In the genomic region with DNA sequence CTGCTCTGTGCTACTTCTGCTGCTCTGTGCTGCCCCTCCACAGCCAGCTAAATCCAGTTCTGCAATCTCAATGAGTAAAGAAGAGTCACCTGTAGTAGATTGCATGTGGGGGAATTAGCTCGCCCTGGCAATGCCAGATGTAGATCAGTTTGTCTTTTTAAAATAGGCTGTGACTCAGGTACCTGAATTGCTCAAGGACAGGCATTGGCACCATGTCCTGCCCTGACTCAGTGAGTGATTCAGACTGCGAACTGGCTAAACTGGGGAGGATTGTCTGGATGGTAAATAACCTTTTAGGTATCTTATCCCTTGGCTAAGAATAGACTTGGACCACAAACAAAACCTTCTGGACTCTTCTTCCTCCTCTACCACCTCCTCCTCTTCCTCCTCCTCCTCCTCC, we compare ENCODE assay signal across 15 mouse cellular contexts. TPM values are rescaled to one million over a fixed set of nuclear protein-coding genes. Genes with fewer than 3 reads are reported as not detected.
A peak's percentile ranks its signal among the peaks of the same experiment; 100 is the strongest.
DNase-seq lines count a peak whose midpoint lies in the region; ATAC-seq and TF ChIP-seq lines count a peak whose summit lies in the region.
"Had no signal": no experiment of that assay in that cellular context is flagged by ENCODE, and none has a peak within 500 bp of the region (broad histone marks: within the 10 kb centered on the region; RNA-seq: fewer than 3 reads in every experiment).

No protein-coding gene starts in this region.

- H3K9me3 ChIP-seq in hindbrain, embryonic 16.5 days (ENCODE audit: control insufficient read depth, low read length): no peaks in the 10 kb centered on the region
- H3K9me3 ChIP-seq: hindbrain, embryonic 15.5 days; neural tube, embryonic 12.5 days had no signal

- H3K4me2 ChIP-seq in hindbrain, embryonic 16.5 days (ENCODE audit: low read length): no peak overlapping the region
- H3K4me2 ChIP-seq: hindbrain, embryonic 15.5 days; liver, embryonic 11.5 days; neural tube, embryonic 12.5 days had no signal

- 84% methylated on average over 2 of the region's 2 CpGs for WGBS in hindbrain, embryonic 16.5 days

- no peak for TF ChIP-seq CTCF in gastrocnemius, adult 2 months (IDR thresholded peaks at IDR 0.05)

- intact Hi-C loops in gastrocnemius, adult 2 months (cut with DNase I): no loop called here
- intact Hi-C loops in gastrocnemius, postnatal 36 days (cut with DNase I): no loop called here

- peak; percentile 22 for DNase-seq in gastrocnemius, adult 2 months
- no peak for DNase-seq in gastrocnemius, postnatal 36 days
- DNase-seq in urinary bladder, postnatal 14 days (ENCODE audit: low spot score): peak; percentile 61
- DNase-seq in urinary bladder, postnatal 10 days (ENCODE audit: low spot score): no peak
- DNase-seq in adrenal gland, postnatal 25 days: peak; percentile 62
- DNase-seq in kidney, adult 8-10 months: no peak
- DNase-seq: cerebellum, postnatal 10 days; layer of hippocampus, adult 9-11 months; midbrain, embryonic 14.5 days; thymus, postnatal 25 days had no signal

- no peak overlapping the region for H3K4me3 ChIP-seq in gastrocnemius, adult 2 months
- H3K4me3 ChIP-seq in hindbrain, embryonic 16.5 days (ENCODE audit: low read length): no peak overlapping the region
- H3K4me3 ChIP-seq: hindbrain, embryonic 15.5 days; neural tube, embryonic 12.5 days had no signal

- H3K9ac ChIP-seq in hindbrain, embryonic 16.5 days (ENCODE audit: low read depth, low read length): no peak overlapping the region
- H3K9ac ChIP-seq: hindbrain, embryonic 15.5 days; neural tube, embryonic 12.5 days had no signal

- H3K27ac ChIP-seq in gastrocnemius, adult 2 months: peak overlapping the region; percentile 53
- no peak overlapping the region for H3K27ac ChIP-seq in hindbrain, embryonic 16.5 days (ENCODE audit: low read depth, low read length)
- H3K27ac ChIP-seq: hindbrain, embryonic 15.5 days; neural tube, embryonic 12.5 days had no signal

- ATAC-seq in hindbrain, embryonic 16.5 days: no peak
- no peak for ATAC-seq in granulocyte monocyte progenitor cell, adult 5-6 weeks (replicated peaks; ENCODE audit: poor library complexity, severe bottlenecking)

- H3K36me3 ChIP-seq in hindbrain, embryonic 16.5 days (ENCODE audit: control insufficient read depth, insufficient read depth, low read length): no peaks in the 10 kb centered on the region
- H3K36me3 ChIP-seq: hindbrain, embryonic 15.5 days; neural tube, embryonic 12.5 days had no signal

- H3K4me1 ChIP-seq in hindbrain, embryonic 16.5 days (ENCODE audit: control insufficient read depth, insufficient read depth, low read depth, low read length): no peaks in the 10 kb centered on the region
- H3K4me1 ChIP-seq: hindbrain, embryonic 15.5 days; neural tube, embryonic 12.5 days had no signal

- no peaks in the 10 kb centered on the region for H3K27me3 ChIP-seq in hindbrain, embryonic 16.5 days (replicated peaks; ENCODE audit: control insufficient read depth, insufficient read depth, low read length)
- H3K27me3 ChIP-seq: hindbrain, embryonic 15.5 days; neural tube, embryonic 12.5 days had no signal

RNA-seq across cellular contexts. Expression of gene Hivep3, which starts 52.7 kb away (rescaled TPM):
- total RNA-seq in gastrocnemius, adult 2 months (2021): 1 to 10 TPM; 1.7 to 3.5 TPM
- 1 to 10 TPM; 2.2 to 3.5 TPM for total RNA-seq in gastrocnemius, postnatal 36 days (2021)
- total RNA-seq in adrenal gland, postnatal 25 days (2021): 7.5 and 8.5 TPM in 2 replicates
- polyA plus RNA-seq in hindbrain, embryonic 16.5 days (2015; fragmentation: Nextera tagmentation; extraction: Ambion mirVana): 16.0 and 17.7 TPM in 2 replicates
- total RNA-seq in granulocyte monocyte progenitor cell, adult 5-6 weeks (2014; fragmentation: Nextera tagmentation): 5.8 and 11.9 TPM in 2 replicates
- total RNA-seq in granulocyte monocyte progenitor cell, adult 5-6 weeks (2017): 2.1 and 4.4 TPM in 2 replicates

Comparison
In these comparisons a context has a peak if more than half of its experiments do, and no peak if none do; other contexts are left out.
1. DNase-seq: peak in gastrocnemius, adult 2 months (single experiment), urinary bladder, postnatal 14 days (single experiment) and adrenal gland, postnatal 25 days (single experiment); none in gastrocnemius, postnatal 36 days (0 of 2), urinary bladder, postnatal 10 days (single experiment) and kidney, adult 8-10 months (0 of 2).